Mouse (Mus musculus): ENCODE data around the gene Il11ra1.
"Not testable (repeated sequence)": the region's sequence is repeated elsewhere in the genome, so short reads cannot be mapped to it uniquely, and the experiment has no call there.

Il11ra1 gene

GRCm38 (mm10) chr4:41679291-41679690 is 20.5 kb upstream of the Il11ra1 start:
- no peak for DNase-seq (ENCODE audit: low spot score in 2 of 2)

GRCm38 (mm10) chr4:41681176-41681575 is 18.6 kb upstream of the Il11ra1 start:
- no peak for DNase-seq (ENCODE audit: low spot score in 2 of 2)

- DNase-seq (ENCODE audit: low spot score in 2 of 2) = no peak
Measured at GRCm38 (mm10) chr4:41681947-41682346, 17.8 kb upstream of the Il11ra1 start.

GRCm38 (mm10) chr4:41682789-41683188 is 17.0 kb upstream of the Il11ra1 start:
- DNase-seq (ENCODE audit: low spot score in 2 of 2) = no peak

GRCm38 (mm10) chr4:41683303-41683702 is 16.5 kb upstream of the Il11ra1 start:
- not testable (repeated sequence) for DNase-seq (ENCODE audit: low spot score in 2 of 2)

GRCm38 (mm10) chr4:41684131-41684930 is 15.5 kb upstream of the Il11ra1 start:
- not testable (repeated sequence) for DNase-seq (ENCODE audit: low spot score in 2 of 2)

GRCm38 (mm10) chr4:41684931-41685453 is 14.8 kb upstream of the Il11ra1 start:
- DNase-seq (ENCODE audit: low spot score in 2 of 2) = not testable (repeated sequence)

GRCm38 (mm10) chr4:41685882-41686492 is 13.8 kb upstream of the Il11ra1 start:
- DNase-seq (ENCODE audit: low spot score in 2 of 2) = not testable (repeated sequence)

- DNase-seq (ENCODE audit: low spot score in 2 of 2) = not testable (repeated sequence)
Measured at GRCm38 (mm10) chr4:41688562-41688961, 11.2 kb upstream of the Il11ra1 start.

GRCm38 (mm10) chr4:41690014-41690413 is 9.8 kb upstream of the Il11ra1 start:
- DNase-seq (ENCODE audit: low spot score in 2 of 2) = not testable (repeated sequence)

GRCm38 (mm10) chr4:41693511-41693910 is 6.3 kb upstream of the Il11ra1 start:
- not testable (repeated sequence) for DNase-seq (ENCODE audit: low spot score in 2 of 2)

GRCm38 (mm10) chr4:41695800-41696199 is 4.0 kb upstream of the Il11ra1 start:
- not testable (repeated sequence) for DNase-seq (ENCODE audit: low spot score in 2 of 2)

- not testable (repeated sequence) for DNase-seq (ENCODE audit: low spot score in 2 of 2)
Measured at GRCm38 (mm10) chr4:41696452-41696851, 3.3 kb upstream of the Il11ra1 start.

- peak; percentile 52 to 81 for DNase-seq (ENCODE audit: low spot score in 2 of 2)
Measured at GRCm38 (mm10) chr4:41696930-41697841, 2.6 kb upstream of the Il11ra1 start, which contains the start of gene Cntfr. Gene Cntfr, minus strand, starts transcription at chr4:41697089.

GRCm38 (mm10) chr4:41698421-41699016 is 1.3 kb upstream of the Il11ra1 start:
- DNase-seq (ENCODE audit: low spot score in 2 of 2) = not testable (repeated sequence)

- DNase-seq (ENCODE audit: low spot score in 2 of 2) = not testable (repeated sequence)
Measured at GRCm38 (mm10) chr4:41700224-41700623, 435 bp downstream of the Il11ra1 start.

GRCm38 (mm10) chr4:41702226-41702625 is 2.4 kb downstream of the Il11ra1 start:
- not testable (repeated sequence) for DNase-seq (ENCODE audit: low spot score in 2 of 2)

- DNase-seq (ENCODE audit: low spot score in 2 of 2) = no peak
Measured at GRCm38 (mm10) chr4:41704651-41705050, 4.9 kb downstream of the Il11ra1 start.

GRCm38 (mm10) chr4:41705922-41706754 is 6.3 kb downstream of the Il11ra1 start:
- DNase-seq (ENCODE audit: low spot score in 2 of 2) = peak in 1 of 2 experiments; percentile 20

- peak in 1 of 2 experiments; percentile 70 for DNase-seq (ENCODE audit: low spot score in 2 of 2)
Measured at GRCm38 (mm10) chr4:41707011-41707535, 7.3 kb downstream of the Il11ra1 start.
